12 mouse cellular contexts compared by ENCODE assay signal in the genomic region with DNA sequence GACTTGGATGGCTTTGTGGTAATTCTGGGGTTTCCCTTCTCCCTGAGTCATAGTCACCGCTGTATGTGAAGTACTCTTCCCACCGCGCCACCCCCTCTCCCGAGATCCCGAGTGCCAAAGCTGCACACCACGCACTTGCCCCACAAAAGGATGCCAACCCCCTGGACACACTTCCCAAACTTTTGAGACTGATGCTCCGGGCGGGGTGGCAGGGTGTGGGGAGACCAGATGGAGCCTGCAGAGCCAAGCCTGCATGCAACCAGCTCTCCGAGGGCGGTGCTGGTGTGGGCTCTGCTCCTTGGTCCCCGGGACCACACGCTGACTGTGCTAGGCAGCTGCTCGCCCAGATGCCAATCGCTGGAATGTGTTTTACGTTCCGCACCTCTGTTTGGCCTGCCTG.
DNase-seq lines count a peak whose midpoint lies in the region; ATAC-seq lines count a peak whose summit lies in the region.
"Had no signal": no experiment of that assay in that cellular context is flagged by ENCODE, and none has a peak within 500 bp of the region (broad histone marks: within the 10 kb centered on the region; RNA-seq: fewer than 3 reads in every experiment).

No protein-coding gene starts in this region.

- no peaks in the 10 kb centered on the region for H3K4me1 ChIP-seq in embryonic facial prominence, embryonic 13.5 days
- no peaks in the 10 kb centered on the region for H3K4me1 ChIP-seq in midbrain, embryonic 14.5 days (ENCODE audit: control insufficient read depth, insufficient read depth, low read length)
- no peaks in the 10 kb centered on the region for H3K4me1 ChIP-seq in kidney, embryonic 16.5 days (ENCODE audit: insufficient read depth, low read length)
- H3K4me1 ChIP-seq: limb, embryonic 12.5 days had no signal

- H3K27ac ChIP-seq in embryonic facial prominence, embryonic 13.5 days: no peak overlapping the region
- no peak overlapping the region for H3K27ac ChIP-seq in midbrain, embryonic 14.5 days (replicated peaks; ENCODE audit: low read depth, low read length)
- no peak overlapping the region for H3K27ac ChIP-seq in kidney, embryonic 16.5 days (ENCODE audit: low read length)
- H3K27ac ChIP-seq: limb, embryonic 12.5 days had no signal

- no peaks in the 10 kb centered on the region for H3K36me3 ChIP-seq in embryonic facial prominence, embryonic 13.5 days
- no peaks in the 10 kb centered on the region for H3K36me3 ChIP-seq in midbrain, embryonic 14.5 days (ENCODE audit: control insufficient read depth, insufficient read depth, low read length)
- H3K36me3 ChIP-seq in kidney, embryonic 16.5 days (ENCODE audit: insufficient read depth, low read length): no peaks in the 10 kb centered on the region
- H3K36me3 ChIP-seq: limb, embryonic 12.5 days had no signal

- DNase-seq in embryo, embryonic 11 days: peak; percentile 1
- no peak for DNase-seq in embryo, embryonic 10 days (ENCODE audit: low spot score)
- peak; percentile 6 to 13 for DNase-seq in frontal cortex, postnatal 36 days (ENCODE audit: low spot score in 2 of 2)
- peak; percentile 19 for DNase-seq in midbrain, embryonic 14.5 days
- DNase-seq in ovary, postnatal 10 days (ENCODE audit: low spot score): no peak
- no peak for DNase-seq in lung, postnatal 14 days
- DNase-seq: gastrocnemius, postnatal 10 days; kidney, postnatal 4 days; lung, postnatal 10 days had no signal

- no peaks in the 10 kb centered on the region for H3K9me3 ChIP-seq in embryonic facial prominence, embryonic 13.5 days
- H3K9me3 ChIP-seq in midbrain, embryonic 14.5 days (ENCODE audit: control insufficient read depth, low read length): no peaks in the 10 kb centered on the region
- no peaks in the 10 kb centered on the region; the same call in 1 of the 2 replicates for H3K9me3 ChIP-seq in kidney, embryonic 16.5 days (ENCODE audit: low read length)

- peak overlapping the region; percentile 24; the same call in 1 of the 2 replicates for H3K4me2 ChIP-seq in embryonic facial prominence, embryonic 13.5 days
- H3K4me2 ChIP-seq in midbrain, embryonic 14.5 days (ENCODE audit: low read length): peak overlapping the region; percentile 37
- no peak overlapping the region for H3K4me2 ChIP-seq in kidney, embryonic 16.5 days (replicated peaks; ENCODE audit: low read depth, low read length)
- H3K4me2 ChIP-seq: limb, embryonic 12.5 days had no signal

- H3K27me3 ChIP-seq in embryonic facial prominence, embryonic 13.5 days: no peaks in the 10 kb centered on the region
- H3K27me3 ChIP-seq in midbrain, embryonic 14.5 days (ENCODE audit: control insufficient read depth, insufficient read depth, low read length): no peaks in the 10 kb centered on the region
- H3K27me3 ChIP-seq in kidney, embryonic 16.5 days (ENCODE audit: insufficient read depth, low read length): no peaks in the 10 kb centered on the region
- H3K27me3 ChIP-seq: limb, embryonic 12.5 days had no signal

- no peak overlapping the region for H3K4me3 ChIP-seq in embryonic facial prominence, embryonic 13.5 days
- H3K4me3 ChIP-seq in midbrain, embryonic 14.5 days (replicated peaks; ENCODE audit: low read depth, low read length): no peak overlapping the region
- no peak overlapping the region for H3K4me3 ChIP-seq in kidney, embryonic 16.5 days (ENCODE audit: low read length)
- H3K4me3 ChIP-seq: limb, embryonic 12.5 days had no signal

- 66% methylated on average over 16 of the region's 16 CpGs for WGBS in embryonic facial prominence, embryonic 13.5 days
- WGBS in midbrain, embryonic 14.5 days: 58% methylated on average over 16 of the region's 16 CpGs
- 71% methylated on average over 16 of the region's 16 CpGs for WGBS in kidney, embryonic 16.5 days

- no peak for ATAC-seq in embryonic facial prominence, embryonic 13.5 days (ENCODE audit: insufficient number of reproducible peaks, insufficient read depth, low FRiP score, low TSS enrichment, low read depth)
- ATAC-seq in midbrain, embryonic 14.5 days (ENCODE audit: low FRiP score, low TSS enrichment): peak; percentile 47; the same call in 1 of the 2 replicates
- no peak for ATAC-seq in kidney, embryonic 16.5 days (ENCODE audit: low FRiP score, low TSS enrichment)

- no peak overlapping the region for H3K9ac ChIP-seq in embryonic facial prominence, embryonic 13.5 days
- H3K9ac ChIP-seq in midbrain, embryonic 14.5 days (replicated peaks; ENCODE audit: low read length): no peak overlapping the region
- H3K9ac ChIP-seq in kidney, embryonic 16.5 days (replicated peaks; ENCODE audit: low read length): no peak overlapping the region
- H3K9ac ChIP-seq: limb, embryonic 12.5 days had no signal

Comparison
In these comparisons a context has a peak if more than half of its experiments do, and no peak if none do; other contexts are left out.
1. DNase-seq: peak in embryo, embryonic 11 days (single experiment), frontal cortex, postnatal 36 days (2 of 2) and midbrain, embryonic 14.5 days (single experiment); none in embryo, embryonic 10 days (single experiment), ovary, postnatal 10 days (single experiment) and lung, postnatal 14 days (single experiment).